Mouse (Mus musculus): Measurements from ENCODE around the gene Shc4. TPM values are rescaled to one million over a fixed set of nuclear protein-coding genes. Genes with fewer than 3 reads are reported as not detected.

The Shc4 gene
- polyA plus RNA-seq, 1 experiment from 2014 or later, result 1.3 TPM

DNA sequence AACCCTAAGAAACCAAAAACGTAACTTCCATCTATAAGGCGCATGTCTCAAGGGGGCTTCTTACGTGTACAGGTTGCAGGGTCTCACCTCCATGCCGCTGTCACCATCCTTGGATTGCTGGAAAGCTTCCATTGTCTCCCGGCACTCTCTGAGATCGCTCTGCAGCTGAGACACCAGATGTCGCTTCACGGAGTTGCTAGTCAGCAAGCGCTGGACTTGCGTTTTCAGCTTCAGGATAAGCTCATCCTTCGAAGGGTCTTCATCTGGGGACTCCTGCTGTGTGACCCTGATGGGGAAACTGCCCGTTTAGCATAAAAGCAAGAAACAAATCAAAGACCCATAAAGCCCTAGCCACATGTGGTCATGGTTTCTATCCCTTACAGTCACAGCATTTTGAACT lies 129.2 kb downstream of the Shc4 start:
- Histone ChIP-seq H3K27ac (ENCODE audit: low read depth, low read length) (no peak overlapping the region), H3K36me3 (ENCODE audit: control insufficient read depth, insufficient read depth, low read length) (peaks cover 4% of the 10 kb centered on the region), H3K4me1 (replicated peaks; ENCODE audit: control insufficient read depth, insufficient read depth, low read length) (no peaks in the 10 kb centered on the region), H3K4me2 (ENCODE audit: low read depth, low read length, severe bottlenecking) (no peak overlapping the region), H3K4me3 (ENCODE audit: low read depth, low read length) (no peak overlapping the region), H3K9ac (ENCODE audit: low read length) (no peak overlapping the region), H3K9me3 (ENCODE audit: control insufficient read depth, low read length) (no peaks in the 10 kb centered on the region), H3K27me3 (ENCODE audit: control insufficient read depth, insufficient read depth, low read length) (no peaks in the 10 kb centered on the region)
- 80% methylated on average over 12 of the region's 12 CpGs for WGBS
- ATAC-seq (replicated peaks; ENCODE audit: low FRiP score), result no peak
- DNase-seq (ENCODE audit: low spot score), result no peak

DNA sequence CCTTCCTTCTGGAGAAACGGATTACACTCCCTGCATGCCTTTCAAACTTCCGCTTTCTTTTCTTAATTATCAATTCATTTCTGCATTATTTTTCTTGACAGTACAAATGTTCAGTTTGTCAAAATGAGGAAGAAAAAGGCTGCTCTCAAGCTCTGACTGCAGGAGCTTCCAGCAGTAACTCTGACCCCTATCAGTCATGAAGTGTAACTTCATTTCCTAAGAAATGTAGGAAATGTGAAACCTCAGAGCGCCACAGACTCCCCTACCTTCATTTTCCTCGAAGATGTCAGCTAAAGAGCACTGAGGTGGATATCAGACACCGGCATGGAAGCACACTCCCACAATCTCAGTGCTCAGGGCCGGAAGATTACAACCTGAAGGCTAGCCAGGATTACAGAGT lies 129.9 kb downstream of the Shc4 start:
- 88% methylated on average over 6 of the region's 6 CpGs for WGBS
- no peaks in the 10 kb centered on the region for H3K27me3 ChIP-seq (ENCODE audit: control insufficient read depth, insufficient read depth, low read length)
- DNase-seq (ENCODE audit: low spot score), result no peak
- H3K4me3 ChIP-seq (ENCODE audit: low read depth, low read length), result no peak overlapping the region
- peaks cover 4% of the 10 kb centered on the region for H3K36me3 ChIP-seq (ENCODE audit: control insufficient read depth, insufficient read depth, low read length)
- no peak for ATAC-seq (replicated peaks; ENCODE audit: low FRiP score)
- H3K9me3 ChIP-seq (ENCODE audit: control insufficient read depth, low read length), result no peaks in the 10 kb centered on the region
- no peak overlapping the region for H3K9ac ChIP-seq (ENCODE audit: low read length)
- no peak overlapping the region for H3K4me2 ChIP-seq (ENCODE audit: low read depth, low read length, severe bottlenecking)
- no peak overlapping the region for H3K27ac ChIP-seq (ENCODE audit: low read depth, low read length)
- no peaks in the 10 kb centered on the region for H3K4me1 ChIP-seq (replicated peaks; ENCODE audit: control insufficient read depth, insufficient read depth, low read length)

DNA sequence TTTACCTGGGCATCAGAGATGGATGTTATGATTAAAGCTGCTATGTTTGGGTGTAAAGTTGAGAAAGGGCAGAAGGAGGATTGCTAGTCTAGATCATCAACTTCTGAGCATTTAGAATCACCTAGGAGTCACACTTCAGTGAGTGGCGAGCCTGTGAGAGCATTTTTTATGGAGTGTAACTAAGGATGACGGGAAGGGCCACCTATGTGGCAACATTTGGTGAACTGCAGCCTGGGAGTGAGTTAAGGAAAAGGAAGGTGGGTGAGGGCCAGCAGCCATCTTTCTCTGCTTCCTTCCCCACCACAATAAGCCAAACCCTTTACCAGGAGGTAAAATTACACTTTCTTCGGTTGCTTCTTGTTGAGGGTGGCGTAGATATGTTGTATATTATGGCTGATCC lies 132.1 kb downstream of the Shc4 start:
- WGBS, result 97% methylated on average over 4 of the region's 4 CpGs
- Histone ChIP-seq H3K4me3 (ENCODE audit: low read depth, low read length) (no peak overlapping the region), H3K36me3 (ENCODE audit: control insufficient read depth, insufficient read depth, low read length) (peaks cover 8% of the 10 kb centered on the region)

DNA sequence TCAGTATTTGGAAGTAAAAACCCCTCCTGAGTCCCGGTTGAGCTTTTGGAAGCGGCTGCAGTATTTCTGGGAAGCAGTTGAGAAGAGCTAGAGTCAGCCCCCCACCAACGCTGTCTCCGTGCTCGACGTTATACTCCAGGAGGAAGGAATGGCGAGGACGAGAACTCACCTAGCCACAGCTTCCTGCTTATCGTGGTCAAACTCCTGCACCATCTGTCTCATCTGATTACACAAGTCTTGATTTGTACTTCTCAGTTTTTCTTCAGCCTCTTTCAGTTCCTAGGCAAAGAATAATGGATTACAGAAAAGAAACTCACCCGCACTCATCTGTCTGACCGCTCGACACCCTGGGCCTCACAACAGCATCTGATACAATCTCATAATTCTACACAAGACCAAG lies 134.7 kb downstream of the Shc4 start:
- WGBS, result 96% methylated on average over 12 of the region's 12 CpGs
- no peak overlapping the region for H3K4me2 ChIP-seq (ENCODE audit: low read depth, low read length, severe bottlenecking)
- ATAC-seq (replicated peaks; ENCODE audit: low FRiP score) (no peak), DNase-seq (ENCODE audit: low spot score) (no peak)
- peaks cover 12% of the 10 kb centered on the region; the same call in 1 of the 2 replicates for H3K36me3 ChIP-seq (ENCODE audit: control insufficient read depth, insufficient read depth, low read length)
- H3K27ac ChIP-seq (ENCODE audit: low read depth, low read length), result no peak overlapping the region
- H3K9ac ChIP-seq (ENCODE audit: low read length), result no peak overlapping the region
- no peaks in the 10 kb centered on the region for H3K27me3 ChIP-seq (ENCODE audit: control insufficient read depth, insufficient read depth, low read length)
- no peaks in the 10 kb centered on the region for H3K9me3 ChIP-seq (ENCODE audit: control insufficient read depth, low read length)
- H3K4me1 ChIP-seq (replicated peaks; ENCODE audit: control insufficient read depth, insufficient read depth, low read length), result no peaks in the 10 kb centered on the region
- no peak overlapping the region for H3K4me3 ChIP-seq (ENCODE audit: low read depth, low read length)

More for the DNA sequence above, 132.1 kb downstream of the Shc4 start:
- no peak overlapping the region for H3K9ac ChIP-seq (ENCODE audit: low read length)
- H3K27ac ChIP-seq (ENCODE audit: low read depth, low read length), result no peak overlapping the region
- H3K4me1 ChIP-seq (replicated peaks; ENCODE audit: control insufficient read depth, insufficient read depth, low read length), result no peaks in the 10 kb centered on the region
- ATAC-seq (replicated peaks; ENCODE audit: low FRiP score) (no peak), DNase-seq (ENCODE audit: low spot score) (no peak)
- no peaks in the 10 kb centered on the region for H3K9me3 ChIP-seq (ENCODE audit: control insufficient read depth, low read length)
- H3K27me3 ChIP-seq (ENCODE audit: control insufficient read depth, insufficient read depth, low read length), result no peaks in the 10 kb centered on the region
- no peak overlapping the region for H3K4me2 ChIP-seq (ENCODE audit: low read depth, low read length, severe bottlenecking)

DNA sequence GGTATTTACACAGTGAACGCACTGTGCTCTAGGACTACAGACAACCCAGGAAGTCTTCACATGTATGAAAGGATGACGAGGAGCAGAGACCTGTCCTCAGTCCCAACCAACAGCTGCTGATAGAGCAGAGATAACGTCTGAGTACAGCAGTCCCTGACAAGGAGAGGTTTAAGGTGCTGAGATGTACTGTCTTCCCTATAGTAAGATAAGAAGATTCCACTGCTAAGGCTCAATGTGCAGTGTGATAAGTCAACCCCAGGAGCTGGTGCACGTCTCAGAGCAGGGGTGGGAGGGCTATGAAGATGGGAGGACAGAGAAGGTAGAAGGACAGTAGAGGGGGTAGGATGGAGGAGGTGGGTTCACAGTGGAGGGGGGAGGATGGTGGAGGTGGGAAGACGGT lies 142.9 kb downstream of the Shc4 start:
- no peak overlapping the region for H3K27ac ChIP-seq (ENCODE audit: low read depth, low read length)
- 85% methylated on average over 5 of the region's 5 CpGs for WGBS

DNA sequence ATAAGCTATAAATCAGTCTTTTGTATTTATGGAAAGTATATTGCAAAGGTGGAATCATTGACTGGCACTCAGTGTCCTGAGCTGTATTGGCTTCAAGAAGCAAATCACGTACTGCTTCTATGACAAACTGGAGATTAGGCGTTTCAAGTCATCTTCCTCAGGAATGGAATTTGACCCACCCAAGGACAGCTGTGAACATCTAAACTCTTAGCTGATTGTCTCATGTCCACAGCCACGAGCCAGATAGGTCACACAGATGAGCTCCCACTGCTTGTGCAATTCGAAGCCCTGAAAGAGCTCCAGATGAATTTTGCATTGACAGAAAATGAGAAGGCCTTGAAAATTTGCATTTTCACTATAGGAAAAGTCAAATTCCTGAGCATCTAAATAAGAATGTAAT lies 146.3 kb downstream of the Shc4 start:
- 83% methylated on average over 4 of the region's 4 CpGs for WGBS
- Histone ChIP-seq H3K9ac (ENCODE audit: low read length) (no peak overlapping the region), H3K36me3 (ENCODE audit: control insufficient read depth, insufficient read depth, low read length) (peaks cover 3% of the 10 kb centered on the region; the same call in 1 of the 2 replicates), H3K4me3 (ENCODE audit: low read depth, low read length) (no peak overlapping the region), H3K27me3 (ENCODE audit: control insufficient read depth, insufficient read depth, low read length) (no peaks in the 10 kb centered on the region), H3K9me3 (ENCODE audit: control insufficient read depth, low read length) (no peaks in the 10 kb centered on the region), H3K4me2 (ENCODE audit: low read depth, low read length, severe bottlenecking) (no peak overlapping the region), H3K4me1 (replicated peaks; ENCODE audit: control insufficient read depth, insufficient read depth, low read length) (no peaks in the 10 kb centered on the region), H3K27ac (ENCODE audit: low read depth, low read length) (no peak overlapping the region)
- DNase-seq (ENCODE audit: low spot score) (no peak), ATAC-seq (replicated peaks; ENCODE audit: low FRiP score) (no peak)

More for the DNA sequence above, 142.9 kb downstream of the Shc4 start:
- Histone ChIP-seq H3K9me3 (ENCODE audit: control insufficient read depth, low read length) (no peaks in the 10 kb centered on the region), H3K4me3 (ENCODE audit: low read depth, low read length) (no peak overlapping the region), H3K36me3 (ENCODE audit: control insufficient read depth, insufficient read depth, low read length) (peaks cover 6% of the 10 kb centered on the region; the same call in 1 of the 2 replicates), H3K9ac (ENCODE audit: low read length) (no peak overlapping the region), H3K27me3 (ENCODE audit: control insufficient read depth, insufficient read depth, low read length) (no peaks in the 10 kb centered on the region), H3K4me2 (ENCODE audit: low read depth, low read length, severe bottlenecking) (no peak overlapping the region), H3K4me1 (replicated peaks; ENCODE audit: control insufficient read depth, insufficient read depth, low read length) (no peaks in the 10 kb centered on the region)
- ATAC-seq (replicated peaks; ENCODE audit: low FRiP score) (no peak), DNase-seq (ENCODE audit: low spot score) (no peak)

Other genes starting within 250 kb of the Shc4 start
- 0.27 and 0.31 TPM in 2 replicates for gene Gm9913, start 219.1 kb downstream of the Shc4 start, polyA plus RNA-seq (2014; fragmentation: Nextera tagmentation; extraction: Ambion mirVana)
- gene Fbn1, start 216.2 kb downstream of the Shc4 start, polyA plus RNA-seq (2014; fragmentation: Nextera tagmentation; extraction: Ambion mirVana), result 8.0 and 8.8 TPM in 2 replicates
- gene Cep152, start 99.0 kb downstream of the Shc4 start, polyA plus RNA-seq (2014; fragmentation: Nextera tagmentation; extraction: Ambion mirVana), result 12.8 and 13.1 TPM in 2 replicates
- gene Eid1, start 51.1 kb downstream of the Shc4 start, polyA plus RNA-seq (2014; fragmentation: Nextera tagmentation; extraction: Ambion mirVana), result 252 TPM in 2 replicates
- gene Secisbp2l, start 58.7 kb upstream of the Shc4 start, polyA plus RNA-seq (2014; fragmentation: Nextera tagmentation; extraction: Ambion mirVana), result 28.6 and 29.4 TPM in 2 replicates
- 28.8 and 29.3 TPM in 2 replicates for gene Galk2, start 135.0 kb upstream of the Shc4 start, polyA plus RNA-seq (2014; fragmentation: Nextera tagmentation; extraction: Ambion mirVana)
- 99.8 and 102 TPM in 2 replicates for gene Cops2, start 135.0 kb upstream of the Shc4 start, polyA plus RNA-seq (2014; fragmentation: Nextera tagmentation; extraction: Ambion mirVana)

All from forebrain, embryonic 11.5 days (tissue).